Mouse (Mus musculus): ENCODE measurements around the gene Anp32e.

Gene Anp32e

DNA sequence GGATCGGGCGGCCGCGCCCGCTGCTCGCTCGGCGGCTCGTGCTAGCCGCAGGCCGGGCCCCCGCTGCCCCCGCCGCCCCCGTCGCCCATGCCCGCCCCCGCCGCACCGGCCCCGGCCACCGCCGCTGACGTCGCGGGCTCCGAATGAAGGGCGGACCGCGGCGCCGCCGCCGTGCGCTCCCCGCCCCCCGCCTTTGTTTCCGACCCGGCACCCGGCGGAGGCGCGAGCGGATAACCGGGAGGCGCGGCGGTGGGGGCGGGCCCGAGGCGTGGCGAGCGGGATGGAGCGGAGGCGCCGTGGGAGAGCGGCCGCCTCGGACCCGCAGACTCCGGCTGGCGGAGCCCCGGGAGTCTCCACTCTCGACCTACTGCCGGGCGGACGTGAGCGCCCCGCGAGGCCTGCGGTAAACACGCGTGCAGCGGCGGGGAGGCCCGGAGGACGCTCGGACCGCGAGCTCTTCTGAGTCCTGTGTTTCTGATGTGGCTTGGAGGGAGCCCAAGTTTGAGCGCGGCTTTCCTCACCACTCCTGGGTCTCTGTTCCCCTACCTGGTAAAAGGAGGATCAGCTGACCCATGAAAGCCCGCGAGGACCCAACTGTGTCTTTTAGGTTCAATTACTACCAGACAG lies 66.9 kb downstream of the Anp32e start, which contains the start of gene Plekho1:
TSS of gene Plekho1 (minus strand) at position 200 of the 627 bp plus-strand sequence.
- DNase-seq (ENCODE audit: low read depth in 1 of 2, low spot score in 2 of 2), result no peak

DNA sequence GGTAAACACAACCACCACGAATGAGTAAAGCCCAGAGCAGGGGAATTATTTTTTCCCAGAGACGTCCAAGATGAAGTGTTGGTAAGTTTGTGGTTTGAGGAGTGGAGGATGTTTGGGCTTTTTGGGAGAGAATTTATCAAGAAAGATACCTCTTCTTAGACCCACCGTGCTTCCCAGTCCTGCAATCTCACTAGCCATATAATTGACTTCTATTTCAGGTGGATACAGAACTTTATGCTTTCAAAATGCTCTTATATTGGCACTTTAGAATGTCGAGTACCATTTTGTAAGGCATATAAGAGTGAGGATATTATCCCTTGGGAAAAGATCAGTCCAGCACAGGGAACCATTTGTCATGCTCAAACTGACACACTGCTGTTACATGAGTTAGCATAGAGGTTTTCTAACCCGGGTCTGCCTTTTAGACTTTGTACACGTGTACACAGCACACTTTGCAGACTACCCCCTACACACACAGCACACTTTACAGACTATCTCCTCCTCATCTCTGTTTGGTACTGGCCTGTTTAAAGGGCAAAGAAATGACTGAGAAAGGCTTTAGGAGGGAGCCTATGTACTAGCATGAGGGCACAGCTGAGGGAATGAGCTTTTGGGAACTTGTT lies 67.5 kb downstream of the Anp32e start:
- DNase-seq (ENCODE audit: low read depth in 1 of 2, low spot score in 2 of 2), result no peak

All from monocyte, adult 2 months (primary cell).